Mouse (Mus musculus): ENCODE measurements around the gene Sppl3. TPM values are rescaled to one million over a fixed set of nuclear protein-coding genes. Genes with fewer than 3 reads are reported as not detected.

Sppl3 gene
- polyA plus RNA-seq, 1 experiment = 112 TPM

DNA sequence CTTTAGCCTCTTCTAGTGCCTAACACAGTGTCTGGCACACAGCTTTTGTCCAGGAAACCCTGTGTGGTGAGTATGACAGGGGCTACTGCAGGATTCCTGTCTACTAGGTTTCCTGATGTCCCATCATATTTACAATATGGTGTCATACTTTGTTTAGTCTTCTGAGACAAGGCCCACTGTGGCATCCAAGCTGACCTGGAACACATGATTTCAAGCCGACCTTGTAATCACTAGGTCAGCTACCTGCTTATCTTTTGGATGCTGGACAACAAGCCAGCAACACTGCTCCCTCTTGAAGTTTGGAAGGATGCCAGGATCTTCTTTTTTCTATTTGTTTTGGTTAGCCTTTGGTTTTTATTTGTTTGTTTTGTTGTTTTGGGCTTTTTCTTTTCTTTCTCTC, 3.6 kb downstream of the Sppl3 start:
- Histone ChIP-seq H3K4me1 (replicated peaks; ENCODE audit: control insufficient read depth, insufficient read depth, low read length) (peaks cover 24% of the 10 kb centered on the region), H3K36me3 (ENCODE audit: control insufficient read depth, insufficient read depth, low read length) (no peaks in the 10 kb centered on the region), H3K4me3 (ENCODE audit: control insufficient read depth, insufficient read depth, low read length) (no peak overlapping the region), H3K27ac (ENCODE audit: control insufficient read depth, insufficient read depth, low read length) (no peak overlapping the region), H3K27me3 (ENCODE audit: control insufficient read depth, insufficient read depth, low read length) (no peaks in the 10 kb centered on the region)
- WGBS = 62% methylated on average over 1 of the region's 1 CpGs
- no peak for DNase-seq
- TF ChIP-seq CTCF (IDR thresholded peaks at IDR 0.05; ENCODE audit: borderline replicate concordance, control insufficient read depth, extremely low read depth, insufficient read depth, low read length, poor library complexity) (no peak), POLR2A (IDR thresholded peaks at IDR 0.05; ENCODE audit: control insufficient read depth, extremely low read depth, insufficient read depth, low read length, poor library complexity) (no peak)

DNA sequence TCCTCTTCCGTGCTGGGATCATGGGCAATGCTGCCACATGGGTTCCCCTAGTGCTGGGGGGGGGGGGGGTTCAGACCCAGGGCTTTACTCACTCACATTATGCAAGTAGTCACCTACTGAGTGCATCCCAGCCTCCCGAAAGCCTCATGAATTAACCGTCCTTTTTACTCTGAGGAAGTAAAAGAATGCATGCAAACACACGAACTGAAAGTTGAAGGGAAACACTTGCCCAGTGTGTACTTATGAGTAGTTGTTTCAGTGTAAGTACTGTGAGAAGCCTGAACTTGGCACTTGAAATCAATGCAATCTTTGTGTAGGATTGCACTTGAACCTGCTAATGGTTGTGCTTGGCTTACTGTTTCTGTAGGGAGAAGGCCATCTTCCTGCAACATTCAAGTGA, 4.2 kb downstream of the Sppl3 start:
- H3K27ac ChIP-seq (ENCODE audit: control insufficient read depth, insufficient read depth, low read length) = no peak overlapping the region

DNA sequence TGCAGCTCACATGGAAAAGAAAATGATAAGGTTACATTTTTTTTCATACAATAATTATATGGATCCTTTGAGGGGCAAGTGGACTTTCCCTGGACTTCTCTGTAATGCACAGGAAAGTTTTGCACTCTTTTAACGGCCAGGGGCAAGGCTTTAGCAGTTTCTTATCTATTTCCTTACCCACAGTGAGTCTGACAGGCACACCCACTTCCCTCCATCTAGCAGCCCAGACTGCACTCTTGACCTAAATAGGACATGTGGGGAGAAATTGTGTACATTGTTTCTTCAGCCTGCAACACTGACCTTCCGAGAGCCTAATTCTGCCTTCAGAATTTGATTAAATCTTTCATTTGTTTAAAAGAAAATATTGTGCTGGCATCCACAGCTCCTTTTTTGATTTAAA, 7.3 kb downstream of the Sppl3 start:
- H3K27ac ChIP-seq (ENCODE audit: control insufficient read depth, insufficient read depth, low read length) = no peak overlapping the region

More for the DNA sequence above, 4.2 kb downstream of the Sppl3 start:
- no peaks in the 10 kb centered on the region for H3K27me3 ChIP-seq (ENCODE audit: control insufficient read depth, insufficient read depth, low read length)
- no peaks in the 10 kb centered on the region for H3K36me3 ChIP-seq (ENCODE audit: control insufficient read depth, insufficient read depth, low read length)
- DNase-seq = no peak
- TF ChIP-seq POLR2A (IDR thresholded peaks at IDR 0.05; ENCODE audit: control insufficient read depth, extremely low read depth, insufficient read depth, low read length, poor library complexity) = no peak
- TF ChIP-seq CTCF (IDR thresholded peaks at IDR 0.05; ENCODE audit: borderline replicate concordance, control insufficient read depth, extremely low read depth, insufficient read depth, low read length, poor library complexity) = no peak
- 62% methylated on average over 4 of the region's 4 CpGs for WGBS
- H3K4me1 ChIP-seq (replicated peaks; ENCODE audit: control insufficient read depth, insufficient read depth, low read length) = peaks cover 24% of the 10 kb centered on the region
- H3K4me3 ChIP-seq (ENCODE audit: control insufficient read depth, insufficient read depth, low read length) = no peak overlapping the region

DNA sequence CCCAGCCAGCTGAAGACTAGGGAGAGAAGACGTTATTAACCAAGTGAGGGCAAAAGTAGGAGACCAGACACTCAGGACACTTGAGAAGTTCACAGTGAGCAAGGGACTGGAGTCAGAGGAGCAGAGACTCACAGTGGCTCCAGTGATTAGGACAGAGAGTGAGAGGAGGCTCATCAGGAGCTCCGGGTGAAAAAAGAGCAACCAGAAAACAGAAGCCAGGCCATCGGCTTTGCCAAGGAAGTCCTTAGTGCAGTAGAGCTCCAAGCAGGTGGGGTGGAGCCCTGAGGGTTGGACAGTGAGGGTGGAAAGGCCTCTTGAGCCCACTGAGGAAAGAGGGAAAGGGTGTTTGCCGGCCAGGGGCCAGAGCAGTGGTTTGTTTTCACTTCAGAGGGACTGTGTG, 7.9 kb downstream of the Sppl3 start:
- no peak for DNase-seq
- H3K36me3 ChIP-seq (ENCODE audit: control insufficient read depth, insufficient read depth, low read length) = no peaks in the 10 kb centered on the region
- H3K4me3 ChIP-seq (ENCODE audit: control insufficient read depth, insufficient read depth, low read length) = no peak overlapping the region
- WGBS = 40% methylated on average over 4 of the region's 4 CpGs
- H3K27me3 ChIP-seq (ENCODE audit: control insufficient read depth, insufficient read depth, low read length) = no peaks in the 10 kb centered on the region
- H3K27ac ChIP-seq (ENCODE audit: control insufficient read depth, insufficient read depth, low read length) = no peak overlapping the region
- no peak for TF ChIP-seq CTCF (IDR thresholded peaks at IDR 0.05; ENCODE audit: borderline replicate concordance, control insufficient read depth, extremely low read depth, insufficient read depth, low read length, poor library complexity)
- TF ChIP-seq POLR2A (IDR thresholded peaks at IDR 0.05; ENCODE audit: control insufficient read depth, extremely low read depth, insufficient read depth, low read length, poor library complexity) = no peak
- peaks cover 7% of the 10 kb centered on the region for H3K4me1 ChIP-seq (replicated peaks; ENCODE audit: control insufficient read depth, insufficient read depth, low read length)

More for the DNA sequence above, 7.3 kb downstream of the Sppl3 start:
- TF ChIP-seq CTCF (IDR thresholded peaks at IDR 0.05; ENCODE audit: borderline replicate concordance, control insufficient read depth, extremely low read depth, insufficient read depth, low read length, poor library complexity) = no peak
- TF ChIP-seq POLR2A (IDR thresholded peaks at IDR 0.05; ENCODE audit: control insufficient read depth, extremely low read depth, insufficient read depth, low read length, poor library complexity) = no peak
- no peak overlapping the region for H3K4me3 ChIP-seq (ENCODE audit: control insufficient read depth, insufficient read depth, low read length)
- 24% methylated on average over 2 of the region's 2 CpGs for WGBS
- H3K36me3 ChIP-seq (ENCODE audit: control insufficient read depth, insufficient read depth, low read length) = no peaks in the 10 kb centered on the region
- no peaks in the 10 kb centered on the region for H3K27me3 ChIP-seq (ENCODE audit: control insufficient read depth, insufficient read depth, low read length)
- peaks cover 9% of the 10 kb centered on the region for H3K4me1 ChIP-seq (replicated peaks; ENCODE audit: control insufficient read depth, insufficient read depth, low read length)
- no peak for DNase-seq

DNA sequence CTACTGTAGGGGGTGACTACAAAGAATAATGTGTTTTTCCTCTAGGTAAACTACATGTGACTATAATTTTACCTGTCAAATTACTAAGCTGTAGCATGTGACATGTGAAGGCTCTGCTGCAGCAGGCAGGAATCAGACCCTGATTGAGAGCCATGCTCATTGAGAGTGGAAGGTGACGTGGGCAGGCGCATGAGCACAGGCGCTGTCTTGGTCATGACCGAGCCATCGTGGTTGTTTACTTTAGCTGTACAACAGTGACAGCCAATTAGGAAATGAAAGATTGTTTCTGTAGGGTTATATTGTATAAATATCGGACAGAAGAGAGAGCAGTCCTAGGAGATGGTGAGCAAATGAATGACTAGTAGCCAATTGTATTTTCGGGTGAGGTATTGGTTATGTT, 11.1 kb downstream of the Sppl3 start:
- TF ChIP-seq POLR2A (IDR thresholded peaks at IDR 0.05; ENCODE audit: control insufficient read depth, extremely low read depth, insufficient read depth, low read length, poor library complexity) (no peak), CTCF (IDR thresholded peaks at IDR 0.05; ENCODE audit: borderline replicate concordance, control insufficient read depth, extremely low read depth, insufficient read depth, low read length, poor library complexity) (no peak)
- Histone ChIP-seq H3K36me3 (ENCODE audit: control insufficient read depth, insufficient read depth, low read length) (no peaks in the 10 kb centered on the region), H3K4me3 (ENCODE audit: control insufficient read depth, insufficient read depth, low read length) (no peak overlapping the region), H3K27me3 (ENCODE audit: control insufficient read depth, insufficient read depth, low read length) (no peaks in the 10 kb centered on the region), H3K27ac (ENCODE audit: control insufficient read depth, insufficient read depth, low read length) (no peak overlapping the region), H3K4me1 (replicated peaks; ENCODE audit: control insufficient read depth, insufficient read depth, low read length) (peaks cover 10% of the 10 kb centered on the region)
- no peak for DNase-seq
- WGBS = 94% methylated on average over 7 of the region's 7 CpGs

DNA sequence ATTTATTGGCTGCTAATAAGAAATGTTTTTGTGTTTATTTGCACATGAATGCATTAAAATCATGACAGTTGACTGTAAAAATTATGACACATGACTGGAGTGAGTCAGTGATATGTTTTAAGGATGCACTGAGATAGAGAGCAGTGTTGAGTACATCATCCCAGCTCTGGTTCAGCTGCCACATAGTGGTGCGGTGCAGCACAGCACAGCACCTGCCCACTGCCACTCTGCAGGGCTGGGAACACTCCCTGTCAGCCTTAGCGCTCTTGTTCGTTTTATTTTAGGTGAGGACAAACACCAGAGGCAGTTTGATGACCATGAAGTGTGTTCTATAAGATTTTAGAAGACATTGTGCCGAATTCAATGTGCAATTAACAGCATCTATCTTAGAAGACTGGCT, 15.2 kb downstream of the Sppl3 start:
- no peak for DNase-seq
- Histone ChIP-seq H3K4me1 (replicated peaks; ENCODE audit: control insufficient read depth, insufficient read depth, low read length) (peaks cover 8% of the 10 kb centered on the region), H3K27me3 (ENCODE audit: control insufficient read depth, insufficient read depth, low read length) (no peaks in the 10 kb centered on the region), H3K4me3 (ENCODE audit: control insufficient read depth, insufficient read depth, low read length) (no peak overlapping the region), H3K36me3 (ENCODE audit: control insufficient read depth, insufficient read depth, low read length) (no peaks in the 10 kb centered on the region), H3K27ac (ENCODE audit: control insufficient read depth, insufficient read depth, low read length) (no peak overlapping the region)
- TF ChIP-seq CTCF (IDR thresholded peaks at IDR 0.05; ENCODE audit: borderline replicate concordance, control insufficient read depth, extremely low read depth, insufficient read depth, low read length, poor library complexity) (no peak), POLR2A (IDR thresholded peaks at IDR 0.05; ENCODE audit: control insufficient read depth, extremely low read depth, insufficient read depth, low read length, poor library complexity) (no peak)
- 77% methylated on average over 4 of the region's 4 CpGs for WGBS

DNA sequence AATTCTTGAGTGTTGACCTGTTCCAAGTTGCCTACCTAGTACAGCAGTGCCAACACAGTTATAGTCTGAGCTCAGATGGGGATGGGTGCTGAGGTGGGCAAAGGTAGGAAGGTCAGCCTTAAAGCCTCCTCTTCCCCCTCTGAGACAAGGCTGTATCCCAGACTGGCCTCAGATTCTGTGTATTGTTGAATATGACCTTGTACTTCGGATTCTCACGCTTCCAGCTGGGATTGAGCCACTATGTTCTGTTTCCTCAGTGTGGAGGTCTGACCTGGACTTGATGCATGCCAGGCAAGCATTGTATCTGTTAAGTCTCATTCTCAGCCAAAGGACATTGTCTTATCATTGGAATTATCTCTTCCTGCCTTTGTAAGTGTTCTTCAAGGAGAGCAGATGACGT, 16.2 kb downstream of the Sppl3 start:
- TF ChIP-seq POLR2A (IDR thresholded peaks at IDR 0.05; ENCODE audit: control insufficient read depth, extremely low read depth, insufficient read depth, low read length, poor library complexity) (no peak), CTCF (IDR thresholded peaks at IDR 0.05; ENCODE audit: borderline replicate concordance, control insufficient read depth, extremely low read depth, insufficient read depth, low read length, poor library complexity) (no peak)
- Histone ChIP-seq H3K27me3 (ENCODE audit: control insufficient read depth, insufficient read depth, low read length) (no peaks in the 10 kb centered on the region), H3K4me3 (ENCODE audit: control insufficient read depth, insufficient read depth, low read length) (no peak overlapping the region), H3K4me1 (replicated peaks; ENCODE audit: control insufficient read depth, insufficient read depth, low read length) (peaks cover 8% of the 10 kb centered on the region), H3K36me3 (ENCODE audit: control insufficient read depth, insufficient read depth, low read length) (no peaks in the 10 kb centered on the region), H3K27ac (ENCODE audit: control insufficient read depth, insufficient read depth, low read length) (no peak overlapping the region)
- WGBS = 81% methylated on average over 3 of the region's 3 CpGs
- DNase-seq = no peak
